In the genomic region with DNA sequence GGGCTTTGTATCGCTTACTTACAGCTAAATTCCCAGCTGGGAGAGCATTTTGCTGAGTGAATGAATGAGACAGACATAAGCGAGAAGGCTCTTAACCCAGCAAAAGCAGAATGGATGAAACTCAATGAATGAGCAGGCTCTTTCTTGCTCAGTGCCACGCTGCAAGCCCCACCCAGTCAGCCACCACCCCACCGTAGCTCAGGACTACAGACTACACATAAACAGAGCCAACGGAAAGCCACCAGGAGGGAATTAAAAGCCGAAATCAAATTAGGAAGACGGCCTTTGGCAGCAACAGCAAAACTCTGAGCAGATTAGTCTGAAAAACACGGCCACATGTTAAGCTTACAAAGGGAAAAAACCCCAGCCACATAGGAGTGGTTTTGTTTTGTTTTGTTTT, we compare ENCODE assay signal across 10 mouse cellular contexts.
"Had no signal": no experiment of that assay in that cellular context is flagged by ENCODE, and none has a peak within 500 bp of the region (broad histone marks: within the 10 kb centered on the region; RNA-seq: fewer than 3 reads in every experiment).

No protein-coding gene starts in this region.

- H3K27ac ChIP-seq: limb, embryonic 12.5 days; liver, embryonic 14.5 days; midbrain, embryonic 13.5 days; neural tube, embryonic 12.5 days had no signal

- H3K4me2 ChIP-seq: limb, embryonic 12.5 days; midbrain, embryonic 13.5 days; neural tube, embryonic 12.5 days had no signal

- H3K9ac ChIP-seq: limb, embryonic 12.5 days; liver, embryonic 14.5 days; midbrain, embryonic 13.5 days; neural tube, embryonic 12.5 days had no signal

- H3K27me3 ChIP-seq: neural tube, embryonic 12.5 days had no signal

- H3K9me3 ChIP-seq: limb, embryonic 12.5 days; midbrain, embryonic 13.5 days; neural tube, embryonic 12.5 days had no signal

- DNase-seq: kidney, postnatal 25 days; layer of hippocampus, adult 9-11 months; layer of hippocampus, postnatal 36 days; lung, adult 18-20 months; thymus, adult 18-20 months; thymus, postnatal 14 days had no signal

- H3K4me3 ChIP-seq: limb, embryonic 12.5 days; midbrain, embryonic 13.5 days; neural tube, embryonic 12.5 days had no signal

- H3K36me3 ChIP-seq: limb, embryonic 12.5 days; midbrain, embryonic 13.5 days; neural tube, embryonic 12.5 days had no signal

- ATAC-seq: midbrain, embryonic 13.5 days had no signal
